Mouse (Mus musculus): ENCODE measurements around the gene Zfp280c. TPM values are rescaled to one million over a fixed set of nuclear protein-coding genes. Genes with fewer than 3 reads are reported as not detected.
A peak's percentile ranks its signal among the peaks of the same experiment; 100 is the strongest.

The Zfp280c gene
- 12.4 and 15.3 TPM in 2 replicates for polyA plus RNA-seq (2014; fragmentation: Nextera tagmentation; extraction: Ambion mirVana)

- Histone ChIP-seq H3K36me3 (ENCODE audit: control insufficient read depth, insufficient read depth, low read length) (peaks cover 15% of the 10 kb centered on the region), H3K4me1 (ENCODE audit: control insufficient read depth, insufficient read depth, low read length) (no peaks in the 10 kb centered on the region), H3K9ac (ENCODE audit: low read depth, low read length) (peak within 1 kb of the TSS; percentile 77), H3K9me3 (ENCODE audit: control insufficient read depth, low read length) (no peaks in the 10 kb centered on the region), H3K27ac (replicated peaks; ENCODE audit: low read depth, low read length) (peak within 1 kb of the TSS; percentile 77), H3K4me2 (ENCODE audit: low read depth, low read length) (peak within 1 kb of the TSS; percentile 54), H3K4me3 (ENCODE audit: low read depth, low read length) (peak within 1 kb of the TSS; percentile 60), H3K27me3 (replicated peaks; ENCODE audit: control insufficient read depth, insufficient read depth, low read length) (no peaks in the 10 kb centered on the region)
- ATAC-seq (ENCODE audit: low read depth) (peak; percentile 94), DNase-seq (ENCODE audit: low spot score) (peak; percentile 84)
- 18% methylated on average over 35 of the region's 45 CpGs for WGBS
Measured at GRCm38 (mm10) chrX:48594099-48594760, at the start of gene Zfp280c. Gene Zfp280c (minus strand): TSS chrX:48594504.

- no peaks in the 10 kb centered on the region for H3K27me3 ChIP-seq (replicated peaks; ENCODE audit: control insufficient read depth, insufficient read depth, low read length)
- H3K27ac ChIP-seq (replicated peaks; ENCODE audit: low read depth, low read length), result no peak overlapping the region
- no peak for DNase-seq (ENCODE audit: low spot score)
- no peaks in the 10 kb centered on the region for H3K9me3 ChIP-seq (ENCODE audit: control insufficient read depth, low read length)
- no peak overlapping the region for H3K4me2 ChIP-seq (ENCODE audit: low read depth, low read length)
- 51% methylated on average over 2 of the region's 2 CpGs for WGBS
- no peaks in the 10 kb centered on the region for H3K4me1 ChIP-seq (ENCODE audit: control insufficient read depth, insufficient read depth, low read length)
- ATAC-seq (ENCODE audit: low read depth), result no peak
- H3K36me3 ChIP-seq (ENCODE audit: control insufficient read depth, insufficient read depth, low read length), result no peaks in the 10 kb centered on the region
- no peak overlapping the region for H3K9ac ChIP-seq (ENCODE audit: low read depth, low read length)
- H3K4me3 ChIP-seq (ENCODE audit: low read depth, low read length), result no peak overlapping the region
Measured at GRCm38 (mm10) chrX:48637032-48637431, 42.7 kb upstream of the Zfp280c start.

- DNase-seq (ENCODE audit: low spot score) (no peak), ATAC-seq (ENCODE audit: low read depth) (no peak; the same call in 1 of the 2 replicates)
- peak overlapping the region; percentile 54 for H3K4me2 ChIP-seq (ENCODE audit: low read depth, low read length)
- H3K9ac ChIP-seq (ENCODE audit: low read depth, low read length), result peak overlapping the region; percentile 65
- WGBS, result 17% methylated on average over 9 of the region's 9 CpGs
- H3K4me3 ChIP-seq (ENCODE audit: low read depth, low read length), result peak overlapping the region; percentile 52
- H3K4me1 ChIP-seq (ENCODE audit: control insufficient read depth, insufficient read depth, low read length), result no peaks in the 10 kb centered on the region
- H3K27me3 ChIP-seq (replicated peaks; ENCODE audit: control insufficient read depth, insufficient read depth, low read length), result no peaks in the 10 kb centered on the region
- H3K9me3 ChIP-seq (ENCODE audit: control insufficient read depth, low read length), result no peaks in the 10 kb centered on the region
- peak overlapping the region; percentile 72; the same call in 1 of the 2 replicates for H3K27ac ChIP-seq (replicated peaks; ENCODE audit: low read depth, low read length)
- H3K36me3 ChIP-seq (ENCODE audit: control insufficient read depth, insufficient read depth, low read length), result no peaks in the 10 kb centered on the region
Measured at GRCm38 (mm10) chrX:48624054-48624420, 29.7 kb upstream of the Zfp280c start.

- H3K27ac ChIP-seq (replicated peaks; ENCODE audit: low read depth, low read length), result peak within 1 kb of the TSS; percentile 72
- no peaks in the 10 kb centered on the region for H3K4me1 ChIP-seq (ENCODE audit: control insufficient read depth, insufficient read depth, low read length)
- no peaks in the 10 kb centered on the region for H3K9me3 ChIP-seq (ENCODE audit: control insufficient read depth, low read length)
- peak within 1 kb of the TSS; percentile 52 for H3K4me3 ChIP-seq (ENCODE audit: low read depth, low read length)
- DNase-seq (ENCODE audit: low spot score), result peak; percentile 90
- no peaks in the 10 kb centered on the region for H3K27me3 ChIP-seq (replicated peaks; ENCODE audit: control insufficient read depth, insufficient read depth, low read length)
- peak within 1 kb of the TSS; percentile 54 for H3K4me2 ChIP-seq (ENCODE audit: low read depth, low read length)
- WGBS, result 15% methylated on average over 38 of the region's 38 CpGs
- H3K36me3 ChIP-seq (ENCODE audit: control insufficient read depth, insufficient read depth, low read length), result no peaks in the 10 kb centered on the region
- H3K9ac ChIP-seq (ENCODE audit: low read depth, low read length), result peak within 1 kb of the TSS; percentile 65
- ATAC-seq (ENCODE audit: low read depth), result peak; percentile 97
Measured at GRCm38 (mm10) chrX:48623379-48624053, 29.2 kb upstream of the Zfp280c start, which contains the start of gene Slc25a14. Gene Slc25a14 (plus strand): TSS chrX:48623413.

GRCm38 (mm10) chrX:48623049-48623378 is 28.7 kb upstream of the Zfp280c start:
- no peak for DNase-seq (ENCODE audit: low spot score)
- ATAC-seq (ENCODE audit: low read depth), result no peak

GRCm38 (mm10) chrX:48604872-48605271 is 10.6 kb upstream of the Zfp280c start:
- H3K4me3 ChIP-seq (ENCODE audit: low read depth, low read length), result no peak overlapping the region
- WGBS, result 65% methylated on average over 2 of the region's 2 CpGs
- H3K36me3 ChIP-seq (ENCODE audit: control insufficient read depth, insufficient read depth, low read length), result no peaks in the 10 kb centered on the region
- ATAC-seq (ENCODE audit: low read depth), result no peak
- H3K9me3 ChIP-seq (ENCODE audit: control insufficient read depth, low read length), result no peaks in the 10 kb centered on the region
- DNase-seq (ENCODE audit: low spot score), result no peak
- no peak overlapping the region for H3K9ac ChIP-seq (ENCODE audit: low read depth, low read length)
- no peak overlapping the region for H3K4me2 ChIP-seq (ENCODE audit: low read depth, low read length)
- H3K27ac ChIP-seq (replicated peaks; ENCODE audit: low read depth, low read length), result no peak overlapping the region
- no peaks in the 10 kb centered on the region for H3K4me1 ChIP-seq (ENCODE audit: control insufficient read depth, insufficient read depth, low read length)
- no peaks in the 10 kb centered on the region for H3K27me3 ChIP-seq (replicated peaks; ENCODE audit: control insufficient read depth, insufficient read depth, low read length)

More at GRCm38 (mm10) chrX:48623049-48623378, 28.7 kb upstream of the Zfp280c start:
- Histone ChIP-seq H3K4me2 (ENCODE audit: low read depth, low read length) (peak overlapping the region; percentile 54), H3K9ac (ENCODE audit: low read depth, low read length) (peak overlapping the region; percentile 65), H3K4me1 (ENCODE audit: control insufficient read depth, insufficient read depth, low read length) (no peaks in the 10 kb centered on the region), H3K4me3 (ENCODE audit: low read depth, low read length) (peak overlapping the region; percentile 52), H3K9me3 (ENCODE audit: control insufficient read depth, low read length) (no peaks in the 10 kb centered on the region), H3K27me3 (replicated peaks; ENCODE audit: control insufficient read depth, insufficient read depth, low read length) (no peaks in the 10 kb centered on the region), H3K36me3 (ENCODE audit: control insufficient read depth, insufficient read depth, low read length) (no peaks in the 10 kb centered on the region), H3K27ac (replicated peaks; ENCODE audit: low read depth, low read length) (peak overlapping the region; percentile 72; the same call in 1 of the 2 replicates)
- WGBS, result 20% methylated on average over 4 of the region's 4 CpGs

GRCm38 (mm10) chrX:48596906-48597305 is 2.6 kb upstream of the Zfp280c start:
- Histone ChIP-seq H3K36me3 (ENCODE audit: control insufficient read depth, insufficient read depth, low read length) (no peaks in the 10 kb centered on the region), H3K4me1 (ENCODE audit: control insufficient read depth, insufficient read depth, low read length) (no peaks in the 10 kb centered on the region), H3K27ac (replicated peaks; ENCODE audit: low read depth, low read length) (no peak overlapping the region), H3K4me3 (ENCODE audit: low read depth, low read length) (no peak overlapping the region), H3K9me3 (ENCODE audit: control insufficient read depth, low read length) (no peaks in the 10 kb centered on the region), H3K27me3 (replicated peaks; ENCODE audit: control insufficient read depth, insufficient read depth, low read length) (no peaks in the 10 kb centered on the region), H3K9ac (ENCODE audit: low read depth, low read length) (no peak overlapping the region), H3K4me2 (ENCODE audit: low read depth, low read length) (no peak overlapping the region)
- DNase-seq (ENCODE audit: low spot score) (no peak), ATAC-seq (ENCODE audit: low read depth) (no peak)
- WGBS, result 87% methylated on average over 5 of the region's 5 CpGs

- Histone ChIP-seq H3K27ac (replicated peaks; ENCODE audit: low read depth, low read length) (no peak overlapping the region), H3K27me3 (replicated peaks; ENCODE audit: control insufficient read depth, insufficient read depth, low read length) (no peaks in the 10 kb centered on the region), H3K9me3 (ENCODE audit: control insufficient read depth, low read length) (no peaks in the 10 kb centered on the region), H3K4me2 (ENCODE audit: low read depth, low read length) (no peak overlapping the region), H3K9ac (ENCODE audit: low read depth, low read length) (no peak overlapping the region), H3K36me3 (ENCODE audit: control insufficient read depth, insufficient read depth, low read length) (peaks cover 2% of the 10 kb centered on the region), H3K4me3 (ENCODE audit: low read depth, low read length) (no peak overlapping the region), H3K4me1 (ENCODE audit: control insufficient read depth, insufficient read depth, low read length) (no peaks in the 10 kb centered on the region)
- DNase-seq (ENCODE audit: low spot score), result peak; percentile 1
- WGBS, result 80% methylated on average over 7 of the region's 9 CpGs
- ATAC-seq (ENCODE audit: low read depth), result no peak
Measured at GRCm38 (mm10) chrX:48596053-48596452, 1.7 kb upstream of the Zfp280c start.

All from embryonic facial prominence, embryonic 14.5 days (tissue).